Mouse (Mus musculus): ENCODE measurements at regions not wholly inside any gene's neighbourhood (a gene's known extent, or its start where the extent isn't known, plus 50 kb on each side); places are given as distances from the start of the nearest gene placed in this dataset.

DNA sequence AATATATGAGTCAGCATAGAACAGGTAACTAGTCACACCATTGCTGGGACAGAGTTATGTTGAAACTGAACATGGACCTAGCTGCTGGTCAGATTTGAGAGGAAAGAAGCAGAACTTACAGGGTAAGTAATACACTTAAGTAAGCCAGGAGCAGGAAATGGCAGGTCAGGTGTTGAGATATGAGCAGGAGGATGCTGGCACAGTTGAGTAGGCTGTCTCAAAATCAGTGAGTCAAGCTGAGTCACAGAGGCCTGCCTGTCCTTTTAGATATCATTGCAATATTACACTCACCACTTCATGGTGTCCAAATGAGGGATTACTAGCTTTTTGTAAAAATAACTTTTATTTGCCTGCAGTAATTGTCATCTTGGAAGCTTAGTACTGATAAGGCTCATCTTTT lies 182.6 kb upstream of the Kcnj3 start:
- no peak for TF ChIP-seq MXI1 (IDR thresholded peaks at IDR 0.05; ENCODE audit: low read depth, low read length)
- no peak for TF ChIP-seq NRF1 (IDR thresholded peaks at IDR 0.05; ENCODE audit: insufficient read depth, low read depth, low read length, poor library complexity, severe bottlenecking)
- H3K9ac ChIP-seq (ENCODE audit: control insufficient read depth, low read depth, low read length, poor library complexity, severe bottlenecking): no peak overlapping the region
- no peaks in the 10 kb centered on the region for H3K9me3 ChIP-seq (replicated peaks; ENCODE audit: insufficient read depth, low read length)
- DNase-seq (ENCODE audit: low read depth, low spot score): no peak
- H3K27ac ChIP-seq (ENCODE audit: control insufficient read depth, low read depth, low read length): no peak overlapping the region
- H3K27me3 ChIP-seq (ENCODE audit: control insufficient read depth in 1 of 2, insufficient read depth in 2 of 2, low read length in 2 of 2): no peaks in the 10 kb centered on the region
- H3K79me2 ChIP-seq (ENCODE audit: control insufficient read depth, insufficient read depth, low read length, poor library complexity): no peaks in the 10 kb centered on the region
- no peaks in the 10 kb centered on the region for H3K4me1 ChIP-seq (ENCODE audit: control insufficient read depth in 1 of 2, insufficient read depth in 2 of 2, low read length in 2 of 2)
- no peaks in the 10 kb centered on the region for H3K36me3 ChIP-seq (ENCODE audit: control insufficient read depth in 1 of 2, insufficient read depth in 2 of 2, low read length in 2 of 2)
- no peak overlapping the region for H3K4me3 ChIP-seq (ENCODE audit: control insufficient read depth in 1 of 2, insufficient read depth in 1 of 2, low read depth in 2 of 2, low read length in 2 of 2)

GRCm38 (mm10) chr2:55262721-55263278 lies 173.0 kb upstream of the Kcnj3 start:
- no peaks in the 10 kb centered on the region for H3K4me1 ChIP-seq (ENCODE audit: control insufficient read depth in 1 of 2, insufficient read depth in 2 of 2, low read length in 2 of 2)
- no peak overlapping the region for H3K4me3 ChIP-seq (ENCODE audit: control insufficient read depth in 1 of 2, insufficient read depth in 1 of 2, low read depth in 2 of 2, low read length in 2 of 2)
- no peaks in the 10 kb centered on the region for H3K36me3 ChIP-seq (ENCODE audit: control insufficient read depth in 1 of 2, insufficient read depth in 2 of 2, low read length in 2 of 2)
- H3K79me2 ChIP-seq (ENCODE audit: control insufficient read depth, insufficient read depth, low read length, poor library complexity): no peaks in the 10 kb centered on the region
- no peaks in the 10 kb centered on the region for H3K27me3 ChIP-seq (ENCODE audit: control insufficient read depth in 1 of 2, insufficient read depth in 2 of 2, low read length in 2 of 2)
- H3K9me3 ChIP-seq (replicated peaks; ENCODE audit: insufficient read depth, low read length): no peaks in the 10 kb centered on the region
- TF ChIP-seq KAT2A (conservative IDR thresholded peaks at IDR 0.05; ENCODE audit: low read depth, low read length) (no peak), HCFC1 (IDR thresholded peaks at IDR 0.05; ENCODE audit: low read depth, low read length) (no peak), ZKSCAN1 (IDR thresholded peaks at IDR 0.05; ENCODE audit: low read depth, low read length) (no peak), CHD1 (IDR thresholded peaks at IDR 0.05; ENCODE audit: low read depth, low read length) (no peak)
- H3K9ac ChIP-seq (ENCODE audit: control insufficient read depth, low read depth, low read length, poor library complexity, severe bottlenecking): no peak overlapping the region
- no peak for DNase-seq (ENCODE audit: low read depth, low spot score)
- no peak overlapping the region for H3K27ac ChIP-seq (ENCODE audit: control insufficient read depth, low read depth, low read length)

GRCm38 (mm10) chr2:55263847-55264449 lies 171.8 kb upstream of the Kcnj3 start:
- Histone ChIP-seq H3K4me1 (ENCODE audit: control insufficient read depth in 1 of 2, insufficient read depth in 2 of 2, low read length in 2 of 2) (no peaks in the 10 kb centered on the region), H3K36me3 (ENCODE audit: control insufficient read depth in 1 of 2, insufficient read depth in 2 of 2, low read length in 2 of 2) (no peaks in the 10 kb centered on the region), H3K27ac (ENCODE audit: control insufficient read depth, low read depth, low read length) (no peak overlapping the region), H3K27me3 (ENCODE audit: control insufficient read depth in 1 of 2, insufficient read depth in 2 of 2, low read length in 2 of 2) (no peaks in the 10 kb centered on the region), H3K9me3 (replicated peaks; ENCODE audit: insufficient read depth, low read length) (no peaks in the 10 kb centered on the region), H3K4me3 (ENCODE audit: control insufficient read depth in 1 of 2, insufficient read depth in 1 of 2, low read depth in 2 of 2, low read length in 2 of 2) (no peak overlapping the region), H3K79me2 (ENCODE audit: control insufficient read depth, insufficient read depth, low read length, poor library complexity) (no peaks in the 10 kb centered on the region), H3K9ac (ENCODE audit: control insufficient read depth, low read depth, low read length, poor library complexity, severe bottlenecking) (no peak overlapping the region)
- TF ChIP-seq ELF1 (IDR thresholded peaks at IDR 0.05; ENCODE audit: low read depth, low read length) (no peak), MXI1 (IDR thresholded peaks at IDR 0.05; ENCODE audit: low read depth, low read length) (no peak), CHD1 (IDR thresholded peaks at IDR 0.05; ENCODE audit: low read depth, low read length) (no peak)
- no peak for DNase-seq (ENCODE audit: low read depth, low spot score)

DNA sequence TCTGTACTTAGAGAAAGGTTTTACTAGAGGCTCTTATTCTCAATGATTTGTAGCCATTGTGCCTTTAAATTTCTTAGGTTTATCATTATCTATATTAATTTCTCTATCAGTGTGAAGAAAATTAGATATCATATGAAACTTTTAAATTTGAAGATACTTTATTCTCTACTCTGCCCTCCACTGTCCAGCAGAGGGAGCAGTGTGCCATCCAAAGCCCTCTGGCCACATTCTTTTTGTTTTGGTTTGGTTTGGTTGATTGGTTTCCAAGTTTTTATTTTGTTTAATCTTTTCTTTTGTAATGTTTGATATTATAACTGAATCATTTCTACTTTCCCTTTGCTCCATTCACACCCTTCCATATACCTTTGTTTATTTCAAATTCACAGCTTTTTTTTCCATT lies 129.4 kb upstream of the Kcnj3 start:
- Histone ChIP-seq H3K79me2 (ENCODE audit: control insufficient read depth, insufficient read depth, low read length, poor library complexity) (no peaks in the 10 kb centered on the region), H3K4me3 (ENCODE audit: control insufficient read depth in 1 of 2, insufficient read depth in 1 of 2, low read depth in 2 of 2, low read length in 2 of 2) (no peak overlapping the region), H3K9me3 (replicated peaks; ENCODE audit: insufficient read depth, low read length) (no peaks in the 10 kb centered on the region), H3K36me3 (ENCODE audit: control insufficient read depth in 1 of 2, insufficient read depth in 2 of 2, low read length in 2 of 2) (no peaks in the 10 kb centered on the region), H3K9ac (ENCODE audit: control insufficient read depth, low read depth, low read length, poor library complexity, severe bottlenecking) (no peak overlapping the region), H3K27me3 (ENCODE audit: control insufficient read depth in 1 of 2, insufficient read depth in 2 of 2, low read length in 2 of 2) (no peaks in the 10 kb centered on the region), H3K4me1 (ENCODE audit: control insufficient read depth in 1 of 2, insufficient read depth in 2 of 2, low read length in 2 of 2) (no peaks in the 10 kb centered on the region), H3K27ac (ENCODE audit: control insufficient read depth, low read depth, low read length) (no peak overlapping the region)
- TF ChIP-seq SMC3 (IDR thresholded peaks at IDR 0.05; ENCODE audit: low read depth, low read length) (peak; percentile 67), MAZ (IDR thresholded peaks at IDR 0.05; ENCODE audit: low read depth, low read length) (no peak), CTCF (IDR thresholded peaks at IDR 0.05 in 2 of 3, conservative IDR thresholded peaks at IDR 0.05 in 1 of 3; ENCODE audit: control insufficient read depth in 1 of 3, insufficient read depth in 1 of 3, low read depth in 2 of 3, low read length in 3 of 3, poor library complexity in 1 of 3, severe bottlenecking in 1 of 3) (peak in 2 of 3 experiments; percentile 48 to 55; a peak in 4 of 6 replicates), RAD21 (IDR thresholded peaks at IDR 0.05; ENCODE audit: low read depth, low read length) (peak; percentile 40), ZMIZ1 (IDR thresholded peaks at IDR 0.05; ENCODE audit: low read depth, low read length) (no peak), USF1 (IDR thresholded peaks at IDR 0.05; ENCODE audit: low read depth, low read length) (no peak), ZC3H11A (IDR thresholded peaks at IDR 0.05; ENCODE audit: low read depth, low read length) (0 out of 2 replicates have a peak, but pooled peaks have one; percentile 4), BHLHE40 (IDR thresholded peaks at IDR 0.05; ENCODE audit: borderline replicate concordance, low read depth, low read length) (no peak)
- DNase-seq (ENCODE audit: low read depth, low spot score): peak; percentile 10

All from MEL (cell line).